Mouse (Mus musculus) intestine, embryonic 14.5 days (tissue): ENCODE data around the gene Olfr1394. TPM values are rescaled to one million over a fixed set of nuclear protein-coding genes. Genes with fewer than 3 reads are reported as not detected.

Source experiments
- polyA plus RNA-seq: library from polyadenylated mRNA; unstranded; fragments of >200 nt; fragmentation: Nextera tagmentation; extraction: Ambion mirVana; gene quantifications from 2 replicates; pipeline ENCODE4 v1.2.1, GENCODE M21; 2014

Gene Olfr1394
- polyA plus RNA-seq, 1 experiment from 2014 or later: not detected

Other genes starting within 250 kb of the Olfr1394 start
- gene Psme2b, start 208.2 kb upstream of the Olfr1394 start, polyA plus RNA-seq: 3.0 and 3.2 TPM in 2 replicates
- not detected in 2 replicates for gene Olfr56, start 175.5 kb upstream of the Olfr1394 start, polyA plus RNA-seq
- 0.58 and 0.62 TPM in 2 replicates for gene 9930111J21Rik1, start 175.0 kb upstream of the Olfr1394 start, polyA plus RNA-seq
- 0.07 TPM in 1 of 2 replicates, not detected in the other for gene Gm12185, start 162.2 kb upstream of the Olfr1394 start, polyA plus RNA-seq
- 2.5 and 3.6 TPM in 2 replicates for gene Tgtp1, start 160.2 kb upstream of the Olfr1394 start, polyA plus RNA-seq
- 0.45 and 0.50 TPM in 2 replicates for gene 9930111J21Rik2, start 103.1 kb upstream of the Olfr1394 start, polyA plus RNA-seq
- 0.27 and 1.2 TPM in 2 replicates for gene Tgtp2, start 90.2 kb upstream of the Olfr1394 start, polyA plus RNA-seq
- 2.1 and 3.4 TPM in 2 replicates for gene Ifi47, start 77.8 kb upstream of the Olfr1394 start, polyA plus RNA-seq
- gene Olfr1396, start 39.5 kb upstream of the Olfr1394 start, polyA plus RNA-seq: not detected in 2 replicates
- gene Olfr1395, start 12.1 kb upstream of the Olfr1394 start, polyA plus RNA-seq: not detected in 2 replicates
- gene Btnl9, start 32.8 kb downstream of the Olfr1394 start, polyA plus RNA-seq: 1.8 and 3.0 TPM in 2 replicates
- gene Zfp62, start 48.9 kb downstream of the Olfr1394 start, polyA plus RNA-seq: 34.5 and 39.6 TPM in 2 replicates
- 52.9 and 55.4 TPM in 2 replicates for gene Mgat1, start 89.8 kb downstream of the Olfr1394 start, polyA plus RNA-seq
- gene Olfr1393, start 123.9 kb downstream of the Olfr1394 start, polyA plus RNA-seq: 0.12 TPM in 1 of 2 replicates, not detected in the other
- not detected in 2 replicates for gene Olfr1392, start 130.9 kb downstream of the Olfr1394 start, polyA plus RNA-seq
- not detected in 2 replicates for gene Olfr10, start 150.4 kb downstream of the Olfr1394 start, polyA plus RNA-seq
- not detected in 2 replicates for gene Olfr1391, start 168.4 kb downstream of the Olfr1394 start, polyA plus RNA-seq
- not detected in 2 replicates for gene Olfr1390, start 180.8 kb downstream of the Olfr1394 start, polyA plus RNA-seq